Mouse (Mus musculus) liver, embryonic 11.5 days (tissue): Measurements from ENCODE around the gene Scamp5. TPM values are rescaled to one million over a fixed set of nuclear protein-coding genes. Genes with fewer than 3 reads are reported as not detected.

Source experiments
- ATAC-seq: fragments of 200-750 bp; cut with Nextera tagmentation; replicated peaks from 2 replicates; pipeline ENCODE4 v1.8.0; 2017; ENCODE audit warnings: moderate number of reproducible peaks, mild to moderate bottlenecking, moderate TSS enrichment, moderate library complexity; ENCODE audit not compliant: low FRiP score
- DNase-seq: peaks from one replicate; pipeline ENCODE4 v3.0.0-alpha.2; 2017; ENCODE audit warnings: low spot score
- H3K27ac ChIP-seq: fragments of 300-500 bp; sonication (generic); 2 replicates; pipeline ENCODE4 v1.5.1; 2014; ENCODE audit warnings: mild to moderate bottlenecking, low read depth, low read length, control low read depth
- H3K27me3 ChIP-seq: fragments of 300-500 bp; sonication (generic); replicated peaks from 2 replicates; pipeline ENCODE4 v1.6.1; 2014; ENCODE audit warnings: low read length, mixed read lengths; ENCODE audit not compliant: control insufficient read depth, insufficient read depth
- H3K36me3 ChIP-seq: fragments of 300-500 bp; sonication (generic); 2 replicates; pipeline ENCODE4 v1.6.1; 2014; ENCODE audit warnings: mild to moderate bottlenecking, low read length, moderate library complexity, mixed read lengths; ENCODE audit not compliant: control insufficient read depth, insufficient read depth
- H3K4me1 ChIP-seq: fragments of 300-500 bp; sonication (generic); replicated peaks from 2 replicates; pipeline ENCODE4 v1.6.1; 2014; ENCODE audit warnings: low read length, mixed read lengths; ENCODE audit not compliant: control insufficient read depth, insufficient read depth
- H3K4me2 ChIP-seq: fragments of 300-500 bp; sonication (generic); 2 replicates; pipeline ENCODE4 v1.6.1; 2014; ENCODE audit warnings: mild to moderate bottlenecking, control low read depth, moderate library complexity
- H3K4me3 ChIP-seq: fragments of 300-500 bp; sonication (generic); 2 replicates; pipeline ENCODE4 v1.5.1; 2014; ENCODE audit warnings: low read depth, low read length, control low read depth
- H3K9ac ChIP-seq: fragments of 300-500 bp; sonication (generic); 2 replicates; pipeline ENCODE4 v1.6.1; 2014; ENCODE audit warnings: low read depth, low read length, control low read depth
- H3K9me3 ChIP-seq: fragments of 300-500 bp; sonication (generic); 2 replicates; pipeline ENCODE4 v1.6.1; 2016; ENCODE audit warnings: low read length, inconsistent platforms, mixed read lengths; ENCODE audit not compliant: control insufficient read depth
- WGBS: fragments of 180-500 bp; shearing (Covaris S2); extraction: QIAGEN DNeasy Blood & Tissue Kit; methylation state at CpG from one replicate; pipeline ENCODE4 v1.1.7; 2014; 5-methylcytosine and 5-hydroxymethylcytosine counted together
- polyA plus RNA-seq: library from polyadenylated mRNA; unstranded; fragments of >200 nt; fragmentation: Nextera tagmentation; extraction: Ambion mirVana; gene quantifications from 2 replicates; pipeline ENCODE4 v1.2.1, GENCODE M21; 2014

The Scamp5 gene
- polyA plus RNA-seq, 1 experiment from 2014 or later, result 9.7 TPM

GRCm38 (mm10) chr9:57439522-57440295 lies 28.2 kb downstream of the Scamp5 start, which contains the start of gene Ppcdc:
TSS of gene Ppcdc (minus strand) at chr9:57440124.
- peak within 1 kb of the TSS; percentile 82 for H3K27ac ChIP-seq
- peaks cover 24% of the 10 kb centered on the region for H3K4me1 ChIP-seq
- H3K4me3 ChIP-seq, result peak within 1 kb of the TSS; percentile 61
- peak; percentile 97 for ATAC-seq
- peak within 1 kb of the TSS; percentile 82 for H3K9ac ChIP-seq
- peak within 1 kb of the TSS; percentile 81 for H3K4me2 ChIP-seq
- no peaks in the 10 kb centered on the region for H3K9me3 ChIP-seq
- no peaks in the 10 kb centered on the region; the same call in 1 of the 2 replicates for H3K36me3 ChIP-seq
- 3% methylated on average over 32 of the region's 32 CpGs for WGBS
- no peaks in the 10 kb centered on the region for H3K27me3 ChIP-seq
- DNase-seq, result peak; percentile 86

DNA sequence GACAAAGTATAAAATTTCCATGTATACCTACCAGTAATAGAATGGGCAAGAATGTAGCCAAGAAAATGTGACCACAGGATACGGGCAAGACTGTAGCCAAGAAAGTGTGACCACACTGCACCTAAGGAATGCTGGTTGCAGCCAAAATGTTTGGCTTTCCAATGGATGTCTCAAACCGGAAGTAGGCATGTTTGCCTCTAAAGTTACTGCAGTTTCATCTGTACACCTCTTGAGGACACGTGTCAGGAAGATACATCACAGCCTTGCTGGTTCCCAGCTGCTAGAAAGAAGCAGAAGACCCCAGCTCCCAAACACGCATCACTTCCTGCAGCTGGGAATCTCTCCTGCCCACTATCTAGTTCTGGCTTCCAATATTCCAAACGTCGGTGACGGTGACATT lies 28.8 kb downstream of the Scamp5 start:
- DNase-seq, result no peak

GRCm38 (mm10) chr9:57437896-57438614 lies 29.8 kb downstream of the Scamp5 start:
- no peak overlapping the region for H3K4me3 ChIP-seq
- H3K27ac ChIP-seq, result no peak overlapping the region
- peaks cover 35% of the 10 kb centered on the region for H3K4me1 ChIP-seq
- no peaks in the 10 kb centered on the region for H3K9me3 ChIP-seq
- H3K27me3 ChIP-seq, result no peaks in the 10 kb centered on the region
- ATAC-seq (no peak), DNase-seq (no peak)
- no peak overlapping the region for H3K9ac ChIP-seq
- WGBS, result 64% methylated on average over 10 of the region's 10 CpGs
- no peak overlapping the region for H3K4me2 ChIP-seq
- H3K36me3 ChIP-seq, result 0 out of 2 replicates have a peak, but pooled peaks cover 2% of the 10 kb centered on the region

More for the DNA sequence above, 28.8 kb downstream of the Scamp5 start:
- ATAC-seq, result no peak
- Histone ChIP-seq H3K27ac (peak overlapping the region; percentile 82), H3K9me3 (no peaks in the 10 kb centered on the region), H3K36me3 (no peaks in the 10 kb centered on the region; the same call in 1 of the 2 replicates), H3K9ac (peak overlapping the region; percentile 82), H3K27me3 (no peaks in the 10 kb centered on the region), H3K4me3 (peak overlapping the region; percentile 61), H3K4me1 (peaks cover 27% of the 10 kb centered on the region), H3K4me2 (peak overlapping the region; percentile 81)
- WGBS, result 43% methylated on average over 7 of the region's 7 CpGs

GRCm38 (mm10) chr9:57436166-57436565 lies 31.7 kb downstream of the Scamp5 start:
- no peak overlapping the region for H3K27ac ChIP-seq

DNA sequence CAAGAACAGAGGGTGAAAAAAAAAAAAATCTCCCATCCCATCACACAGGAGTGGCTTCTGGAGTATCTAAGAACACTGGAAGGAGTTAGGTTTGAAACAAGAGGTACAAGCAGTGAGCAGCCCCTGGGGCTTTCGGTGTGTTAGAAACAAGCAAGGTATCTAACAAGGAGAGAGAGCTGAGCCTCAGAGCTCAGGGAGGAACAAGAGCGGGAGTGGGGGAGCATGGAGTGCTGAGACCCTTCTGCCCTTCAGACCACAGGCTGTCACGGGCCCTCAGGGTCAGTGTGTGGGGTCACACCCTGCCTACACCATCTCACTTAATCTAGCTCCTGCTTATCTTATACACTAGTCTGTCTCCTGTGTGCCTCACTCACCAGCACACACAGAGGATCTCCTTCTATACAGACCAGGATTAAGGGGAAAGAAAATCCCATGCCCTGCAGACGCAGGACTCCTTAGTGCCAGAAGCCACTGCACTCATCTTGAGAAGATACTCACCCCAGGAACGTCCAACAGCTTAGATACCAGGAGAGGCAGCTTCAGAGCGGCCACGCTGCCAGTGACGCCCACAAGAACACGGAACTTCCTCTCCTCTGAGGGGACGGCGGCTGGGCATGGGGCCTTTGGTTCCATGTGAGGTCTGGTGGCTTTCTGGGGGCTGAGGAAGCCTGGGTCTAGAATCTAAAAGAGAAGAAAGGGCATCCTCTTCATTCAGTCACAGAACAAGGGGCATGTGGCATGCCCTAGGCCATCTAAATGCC lies 33.3 kb downstream of the Scamp5 start:
- DNase-seq (no peak), ATAC-seq (no peak)
- WGBS, result 60% methylated on average over 11 of the region's 11 CpGs
- Histone ChIP-seq H3K27ac (no peak overlapping the region), H3K9me3 (no peaks in the 10 kb centered on the region), H3K9ac (peak overlapping the region; percentile 17; the same call in 1 of the 2 replicates), H3K4me1 (peaks cover 37% of the 10 kb centered on the region), H3K36me3 (0 out of 2 replicates have a peak, but pooled peaks cover 3% of the 10 kb centered on the region), H3K4me3 (no peak overlapping the region), H3K4me2 (no peak overlapping the region), H3K27me3 (no peaks in the 10 kb centered on the region)

More at GRCm38 (mm10) chr9:57436166-57436565, 31.7 kb downstream of the Scamp5 start:
- H3K4me3 ChIP-seq, result no peak overlapping the region
- no peak for ATAC-seq
- H3K36me3 ChIP-seq, result 0 out of 2 replicates have a peak, but pooled peaks cover 3% of the 10 kb centered on the region
- H3K9me3 ChIP-seq, result no peaks in the 10 kb centered on the region
- DNase-seq, result no peak
- 79% methylated on average over 5 of the region's 5 CpGs for WGBS
- H3K4me2 ChIP-seq, result no peak overlapping the region
- H3K27me3 ChIP-seq, result no peaks in the 10 kb centered on the region
- peaks cover 39% of the 10 kb centered on the region for H3K4me1 ChIP-seq
- H3K9ac ChIP-seq, result no peak overlapping the region

- WGBS, result 17% methylated on average over 11 of the region's 11 CpGs
- Histone ChIP-seq H3K4me1 (peaks cover 28% of the 10 kb centered on the region), H3K4me3 (no peak overlapping the region), H3K27ac (peak overlapping the region; percentile 32; the same call in 1 of the 2 replicates), H3K4me2 (no peak overlapping the region), H3K27me3 (no peaks in the 10 kb centered on the region), H3K36me3 (0 out of 2 replicates have a peak, but pooled peaks cover 3% of the 10 kb centered on the region), H3K9ac (peak overlapping the region; percentile 30; the same call in 1 of the 2 replicates), H3K9me3 (no peaks in the 10 kb centered on the region)
- peak; percentile 50; the same call in 1 of the 2 replicates for ATAC-seq
- DNase-seq, result peak; percentile 66
Measured at GRCm38 (mm10) chr9:57433097-57434032, 34.5 kb downstream of the Scamp5 start.

- DNase-seq (no peak), ATAC-seq (no peak)
- Histone ChIP-seq H3K9ac (no peak overlapping the region), H3K9me3 (no peaks in the 10 kb centered on the region), H3K4me2 (no peak overlapping the region), H3K4me3 (no peak overlapping the region), H3K36me3 (0 out of 2 replicates have a peak, but pooled peaks cover 3% of the 10 kb centered on the region), H3K27me3 (no peaks in the 10 kb centered on the region), H3K4me1 (peaks cover 26% of the 10 kb centered on the region), H3K27ac (no peak overlapping the region)
- WGBS, result 85% methylated on average over 3 of the region's 3 CpGs
Measured at GRCm38 (mm10) chr9:57432480-57432879, 35.4 kb downstream of the Scamp5 start.
